Mouse (Mus musculus): ENCODE measurements at regions not wholly inside any gene's neighbourhood (a gene's known extent, or its start where the extent isn't known, plus 50 kb on each side); places are given as distances from the start of the nearest gene placed in this dataset.
"Not testable (repeated sequence)": the region's sequence is repeated elsewhere in the genome, so short reads cannot be mapped to it uniquely, and the experiment has no call there.

GRCm38 (mm10) chr11:7705312-7705764 lies 491.6 kb upstream of the Igfbp3 start:
- peak; percentile 5 to 9 for DNase-seq (ENCODE audit: low spot score in 2 of 2)

- no peak for DNase-seq (ENCODE audit: low spot score in 2 of 2)
Observed at GRCm38 (mm10) chr11:7697591-7697990, 483.9 kb upstream of the Igfbp3 start.

GRCm38 (mm10) chr11:7689701-7690100 lies 476.0 kb upstream of the Igfbp3 start:
- DNase-seq (ENCODE audit: low spot score in 2 of 2): not testable (repeated sequence)

- DNase-seq (ENCODE audit: low spot score in 2 of 2): no peak
Observed at GRCm38 (mm10) chr11:7672821-7673220, 459.1 kb upstream of the Igfbp3 start.

- DNase-seq (ENCODE audit: low spot score in 2 of 2): peak; percentile 12 to 29
Observed at GRCm38 (mm10) chr11:7630637-7631036, 416.9 kb upstream of the Igfbp3 start.

- DNase-seq (ENCODE audit: low spot score in 2 of 2): no peak
Observed at GRCm38 (mm10) chr11:7625256-7625655, 411.5 kb upstream of the Igfbp3 start.

- no peak for DNase-seq (ENCODE audit: low spot score in 2 of 2)
Observed at GRCm38 (mm10) chr11:7620320-7620719, 406.6 kb upstream of the Igfbp3 start.

GRCm38 (mm10) chr11:7610752-7611151 lies 397.0 kb upstream of the Igfbp3 start:
- DNase-seq (ENCODE audit: low spot score in 2 of 2): no peak

GRCm38 (mm10) chr11:7609921-7610320 lies 396.2 kb upstream of the Igfbp3 start:
- no peak for DNase-seq (ENCODE audit: low spot score in 2 of 2)

GRCm38 (mm10) chr11:7606652-7607051 lies 392.9 kb upstream of the Igfbp3 start:
- no peak for DNase-seq (ENCODE audit: low spot score in 2 of 2)

- DNase-seq (ENCODE audit: low spot score in 2 of 2): no peak
Observed at GRCm38 (mm10) chr11:7592010-7592409, 378.3 kb upstream of the Igfbp3 start.

- peak in 1 of 2 experiments; percentile 15 for DNase-seq (ENCODE audit: low spot score in 2 of 2)
Observed at GRCm38 (mm10) chr11:7583296-7583695, 369.6 kb upstream of the Igfbp3 start.

GRCm38 (mm10) chr11:7568484-7568883 lies 354.8 kb upstream of the Igfbp3 start:
- peak in 1 of 2 experiments; percentile 12 for DNase-seq (ENCODE audit: low spot score in 2 of 2)

GRCm38 (mm10) chr11:7562029-7562428 lies 348.3 kb upstream of the Igfbp3 start:
- DNase-seq (ENCODE audit: low spot score in 2 of 2): no peak

GRCm38 (mm10) chr11:7561437-7561836 lies 347.7 kb upstream of the Igfbp3 start:
- DNase-seq (ENCODE audit: low spot score in 2 of 2): no peak

GRCm38 (mm10) chr11:7555613-7556274 lies 342.0 kb upstream of the Igfbp3 start:
- DNase-seq (ENCODE audit: low spot score in 2 of 2): no peak

GRCm38 (mm10) chr11:7552154-7552553 lies 338.4 kb upstream of the Igfbp3 start:
- no peak for DNase-seq (ENCODE audit: low spot score in 2 of 2)

- no peak for DNase-seq (ENCODE audit: low spot score in 2 of 2)
Observed at GRCm38 (mm10) chr11:7547796-7548195, 334.1 kb upstream of the Igfbp3 start.

GRCm38 (mm10) chr11:7545621-7546020 lies 331.9 kb upstream of the Igfbp3 start:
- no peak for DNase-seq (ENCODE audit: low spot score in 2 of 2)

GRCm38 (mm10) chr11:7534590-7534989 lies 320.9 kb upstream of the Igfbp3 start:
- no peak for DNase-seq (ENCODE audit: low spot score in 2 of 2)

- no peak for DNase-seq (ENCODE audit: low spot score in 2 of 2)
Observed at GRCm38 (mm10) chr11:7533327-7533726, 319.6 kb upstream of the Igfbp3 start.

GRCm38 (mm10) chr11:7531847-7532246 lies 318.1 kb upstream of the Igfbp3 start:
- DNase-seq (ENCODE audit: low spot score in 2 of 2): no peak

- DNase-seq (ENCODE audit: low spot score in 2 of 2): no peak
Observed at GRCm38 (mm10) chr11:7530482-7531148, 316.9 kb upstream of the Igfbp3 start.
